Mouse (Mus musculus): ENCODE measurements around the gene Parn. TPM values are rescaled to one million over a fixed set of nuclear protein-coding genes. Genes with fewer than 3 reads are reported as not detected.

Gene Parn
- polyA plus RNA-seq, 1 experiment = 21.7 TPM

DNA sequence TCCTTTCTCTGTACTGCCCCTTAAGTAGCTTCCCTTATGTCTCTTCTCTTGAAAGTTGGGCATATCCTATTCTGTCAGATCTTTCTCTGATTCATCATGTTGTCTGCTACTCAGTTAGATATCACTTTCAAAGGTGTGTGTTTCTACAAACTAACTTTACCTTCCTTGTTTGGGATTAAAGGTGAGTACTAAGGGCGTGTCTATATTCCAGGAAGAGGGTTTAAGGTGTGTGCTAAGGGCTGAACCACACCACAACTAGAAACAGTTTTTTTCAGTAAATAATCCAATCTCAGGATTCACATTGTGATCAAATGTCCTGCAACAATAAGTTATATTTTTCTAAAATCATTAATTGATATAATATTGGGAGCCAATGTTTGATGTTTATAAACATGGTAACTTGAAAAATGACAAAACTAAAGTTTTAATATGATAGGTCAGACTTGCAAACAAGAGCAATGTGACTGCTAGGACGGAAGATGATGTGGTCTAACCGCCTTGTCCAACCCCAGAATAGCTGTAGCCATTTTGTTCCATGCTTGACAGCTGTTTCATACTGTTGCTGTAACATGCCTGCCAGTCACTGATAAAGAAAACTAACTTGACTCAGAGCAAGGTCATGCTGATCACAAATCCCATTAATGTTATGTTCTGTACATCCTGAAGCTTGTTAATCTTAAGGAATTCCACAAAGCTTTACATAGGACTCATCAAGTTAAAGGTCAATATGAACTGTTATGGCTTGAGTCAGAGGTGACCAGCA is 46.0 kb downstream of the Parn start:
- Histone ChIP-seq H3K4me3 (ENCODE audit: control insufficient read depth, low read depth, low read length) (no peak overlapping the region), H3K27me3 (ENCODE audit: control insufficient read depth, insufficient read depth, low read length) (no peaks in the 10 kb centered on the region), H3K4me1 (ENCODE audit: control insufficient read depth, insufficient read depth, low read length) (no peaks in the 10 kb centered on the region), H3K27ac (ENCODE audit: control insufficient read depth, insufficient read depth, low read depth, low read length) (no peak overlapping the region), H3K36me3 (ENCODE audit: control insufficient read depth, insufficient read depth, low read length) (no peaks in the 10 kb centered on the region; the same call in 1 of the 2 replicates)
- TF ChIP-seq CTCF (IDR thresholded peaks at IDR 0.05; ENCODE audit: control insufficient read depth, insufficient read depth, insufficient replicate concordance, low read depth, low read length) (no peak), POLR2A (IDR thresholded peaks at IDR 0.05; ENCODE audit: control insufficient read depth, low read depth, low read length) (no peak)

GRCm38 (mm10) chr16:13620194-13620593 is 47.8 kb downstream of the Parn start:
- no peak overlapping the region for H3K4me3 ChIP-seq (ENCODE audit: control insufficient read depth, low read depth, low read length)
- no peaks in the 10 kb centered on the region for H3K27me3 ChIP-seq (ENCODE audit: control insufficient read depth, insufficient read depth, low read length)
- H3K27ac ChIP-seq (ENCODE audit: control insufficient read depth, insufficient read depth, low read depth, low read length) = no peak overlapping the region
- no peaks in the 10 kb centered on the region; the same call in 1 of the 2 replicates for H3K36me3 ChIP-seq (ENCODE audit: control insufficient read depth, insufficient read depth, low read length)
- no peaks in the 10 kb centered on the region for H3K4me1 ChIP-seq (ENCODE audit: control insufficient read depth, insufficient read depth, low read length)
- TF ChIP-seq CTCF (IDR thresholded peaks at IDR 0.05; ENCODE audit: control insufficient read depth, insufficient read depth, insufficient replicate concordance, low read depth, low read length) = no peak
- TF ChIP-seq POLR2A (IDR thresholded peaks at IDR 0.05; ENCODE audit: control insufficient read depth, low read depth, low read length) = no peak

DNA sequence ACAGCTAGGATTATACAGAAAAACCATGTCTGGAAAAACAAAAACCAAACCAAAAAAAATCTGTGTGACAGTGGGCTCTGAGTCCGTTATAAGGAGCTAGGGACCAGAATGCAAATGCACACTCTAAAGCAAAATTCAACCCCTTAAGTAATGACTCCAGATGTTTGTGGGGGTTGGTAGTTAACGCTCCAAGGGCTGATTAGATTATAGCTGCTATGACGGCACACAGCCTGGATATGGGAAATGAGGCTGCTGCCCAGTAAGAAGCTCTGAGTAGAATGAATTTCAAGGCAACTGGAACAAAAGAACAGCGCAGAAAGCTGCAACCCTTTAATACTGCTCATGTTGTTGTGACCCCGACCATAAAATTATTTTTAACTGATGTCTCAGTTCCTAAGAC is 52.7 kb downstream of the Parn start:
- Histone ChIP-seq H3K36me3 (ENCODE audit: control insufficient read depth, insufficient read depth, low read length) (no peaks in the 10 kb centered on the region), H3K4me1 (ENCODE audit: control insufficient read depth, insufficient read depth, low read length) (no peaks in the 10 kb centered on the region), H3K4me3 (ENCODE audit: control insufficient read depth, low read depth, low read length) (no peak overlapping the region), H3K27me3 (ENCODE audit: control insufficient read depth, insufficient read depth, low read length) (no peaks in the 10 kb centered on the region), H3K27ac (ENCODE audit: control insufficient read depth, insufficient read depth, low read depth, low read length) (no peak overlapping the region)
- no peak for TF ChIP-seq CTCF (IDR thresholded peaks at IDR 0.05; ENCODE audit: control insufficient read depth, insufficient read depth, insufficient replicate concordance, low read depth, low read length)
- no peak for TF ChIP-seq POLR2A (IDR thresholded peaks at IDR 0.05; ENCODE audit: control insufficient read depth, low read depth, low read length)

GRCm38 (mm10) chr16:13612571-13612970 is 55.4 kb downstream of the Parn start:
- Histone ChIP-seq H3K4me1 (ENCODE audit: control insufficient read depth, insufficient read depth, low read length) (no peaks in the 10 kb centered on the region), H3K27me3 (ENCODE audit: control insufficient read depth, insufficient read depth, low read length) (no peaks in the 10 kb centered on the region), H3K27ac (ENCODE audit: control insufficient read depth, insufficient read depth, low read depth, low read length) (no peak overlapping the region), H3K4me3 (ENCODE audit: control insufficient read depth, low read depth, low read length) (no peak overlapping the region), H3K36me3 (ENCODE audit: control insufficient read depth, insufficient read depth, low read length) (no peaks in the 10 kb centered on the region)
- TF ChIP-seq POLR2A (IDR thresholded peaks at IDR 0.05; ENCODE audit: control insufficient read depth, low read depth, low read length) = no peak
- no peak for TF ChIP-seq CTCF (IDR thresholded peaks at IDR 0.05; ENCODE audit: control insufficient read depth, insufficient read depth, insufficient replicate concordance, low read depth, low read length)

DNA sequence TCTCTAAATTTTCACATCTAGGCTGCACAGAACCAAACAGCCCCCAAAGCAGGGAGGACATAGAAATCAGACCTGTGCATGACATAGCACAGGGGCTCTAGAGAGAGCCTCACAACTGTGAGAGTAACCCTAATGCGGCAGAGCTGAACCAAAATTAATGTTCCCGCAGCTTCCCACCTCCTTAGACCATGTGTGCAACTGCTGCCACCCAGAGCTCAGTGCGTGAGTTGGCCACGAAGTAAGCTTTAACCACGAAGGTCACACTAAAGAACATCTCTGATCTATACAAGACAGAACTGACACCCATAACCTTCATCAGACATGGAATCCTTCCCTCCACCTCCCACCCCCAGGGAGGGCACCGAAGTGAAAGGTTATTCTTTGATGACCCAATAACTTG is 55.9 kb downstream of the Parn start:
- no peak for TF ChIP-seq POLR2A (IDR thresholded peaks at IDR 0.05; ENCODE audit: control insufficient read depth, low read depth, low read length)
- peak; percentile 25; the same call in 1 of the 2 replicates for TF ChIP-seq CTCF (IDR thresholded peaks at IDR 0.05; ENCODE audit: control insufficient read depth, insufficient read depth, insufficient replicate concordance, low read depth, low read length)
- H3K4me1 ChIP-seq (ENCODE audit: control insufficient read depth, insufficient read depth, low read length) = no peaks in the 10 kb centered on the region
- H3K27me3 ChIP-seq (ENCODE audit: control insufficient read depth, insufficient read depth, low read length) = no peaks in the 10 kb centered on the region
- H3K4me3 ChIP-seq (ENCODE audit: control insufficient read depth, low read depth, low read length) = no peak overlapping the region
- no peaks in the 10 kb centered on the region for H3K36me3 ChIP-seq (ENCODE audit: control insufficient read depth, insufficient read depth, low read length)
- no peak overlapping the region for H3K27ac ChIP-seq (ENCODE audit: control insufficient read depth, insufficient read depth, low read depth, low read length)

- Histone ChIP-seq H3K27ac (ENCODE audit: control insufficient read depth, insufficient read depth, low read depth, low read length) (no peak overlapping the region), H3K4me1 (ENCODE audit: control insufficient read depth, insufficient read depth, low read length) (no peaks in the 10 kb centered on the region), H3K4me3 (ENCODE audit: control insufficient read depth, low read depth, low read length) (no peak overlapping the region), H3K27me3 (ENCODE audit: control insufficient read depth, insufficient read depth, low read length) (no peaks in the 10 kb centered on the region), H3K36me3 (ENCODE audit: control insufficient read depth, insufficient read depth, low read length) (no peaks in the 10 kb centered on the region)
- TF ChIP-seq CTCF (IDR thresholded peaks at IDR 0.05; ENCODE audit: control insufficient read depth, insufficient read depth, insufficient replicate concordance, low read depth, low read length) (no peak), POLR2A (IDR thresholded peaks at IDR 0.05; ENCODE audit: control insufficient read depth, low read depth, low read length) (no peak)
These were observed 56.6 kb downstream of the Parn start for GRCm38 (mm10) chr16:13611399-13611798.

DNA sequence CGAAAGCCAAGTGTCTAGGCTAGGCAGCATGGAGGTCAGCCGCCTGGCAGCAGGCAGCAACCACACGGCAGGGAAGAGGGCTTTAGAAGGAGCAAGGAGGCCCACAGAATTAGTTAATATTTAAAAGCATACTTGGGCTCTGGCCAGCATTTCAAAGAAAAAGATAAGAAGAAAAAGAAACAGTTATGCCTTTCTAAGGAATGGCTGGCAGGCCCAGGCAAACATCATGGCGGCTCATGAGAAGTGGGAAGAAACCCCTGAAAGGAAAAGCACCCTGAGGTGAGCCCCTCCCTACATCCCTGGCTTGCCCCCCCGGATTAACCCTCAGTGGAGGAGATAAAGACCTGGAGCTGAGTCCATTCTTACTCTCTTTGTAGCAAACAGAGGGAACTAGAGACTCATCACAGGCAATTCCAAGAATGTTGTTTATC is 57.0 kb downstream of the Parn start:
- TF ChIP-seq POLR2A (IDR thresholded peaks at IDR 0.05; ENCODE audit: control insufficient read depth, low read depth, low read length) (no peak), CTCF (IDR thresholded peaks at IDR 0.05; ENCODE audit: control insufficient read depth, insufficient read depth, insufficient replicate concordance, low read depth, low read length) (no peak)
- no peaks in the 10 kb centered on the region for H3K4me1 ChIP-seq (ENCODE audit: control insufficient read depth, insufficient read depth, low read length)
- no peak overlapping the region; the same call in 1 of the 2 replicates for H3K27ac ChIP-seq (ENCODE audit: control insufficient read depth, insufficient read depth, low read depth, low read length)

More for the DNA sequence above, 57.0 kb downstream of the Parn start:
- no peaks in the 10 kb centered on the region for H3K27me3 ChIP-seq (ENCODE audit: control insufficient read depth, insufficient read depth, low read length)
- no peaks in the 10 kb centered on the region for H3K36me3 ChIP-seq (ENCODE audit: control insufficient read depth, insufficient read depth, low read length)
- H3K4me3 ChIP-seq (ENCODE audit: control insufficient read depth, low read depth, low read length) = no peak overlapping the region
